In the genomic region with DNA sequence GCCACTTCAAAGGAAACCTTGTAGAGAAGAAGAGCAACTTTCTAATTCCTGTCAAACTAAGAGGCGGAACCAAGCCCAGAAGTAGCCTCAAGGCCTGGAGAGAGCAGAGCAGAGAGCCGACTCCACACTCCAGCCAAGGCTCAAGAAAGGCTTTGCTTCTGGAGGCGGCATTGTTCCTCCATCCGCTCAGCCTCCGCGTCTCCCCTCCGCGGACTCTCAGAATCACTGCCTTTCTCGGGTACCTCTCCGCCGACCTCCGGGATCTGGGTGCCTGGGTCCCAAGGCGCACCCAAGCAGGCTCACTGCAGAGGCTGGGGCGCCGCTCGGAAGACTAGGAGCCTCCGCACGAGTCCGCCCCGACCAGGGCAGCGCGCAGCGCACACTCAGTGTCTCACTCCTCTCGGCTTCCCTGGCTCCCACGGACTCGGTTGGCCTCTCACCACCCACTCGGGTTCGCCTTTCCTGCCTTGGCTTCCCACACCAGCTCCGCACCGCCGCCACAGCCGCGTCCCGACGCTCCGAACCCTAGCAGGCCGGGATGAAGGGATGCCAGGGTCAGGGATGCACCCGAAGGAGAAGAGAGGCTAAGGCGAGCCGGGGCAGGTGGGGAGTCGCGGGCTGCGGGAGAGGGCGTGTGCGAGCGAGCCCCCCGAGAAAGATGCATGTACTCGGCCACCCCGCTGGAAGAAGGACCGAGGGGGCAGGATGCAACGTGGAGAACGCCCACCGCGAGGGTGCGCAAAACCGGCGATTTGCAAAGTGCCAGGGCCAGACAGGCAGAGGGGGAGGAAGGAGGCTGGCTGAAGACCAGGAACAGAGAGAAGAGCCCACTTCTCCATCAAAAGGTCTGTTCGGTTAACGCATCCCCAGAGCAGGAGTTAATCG, we compare ENCODE assay signal across 8 mouse cellular contexts. TPM values are rescaled to one million over a fixed set of nuclear protein-coding genes. Genes with fewer than 3 reads are reported as not detected.
DNase-seq lines count a peak whose midpoint lies in the region; ATAC-seq and TF ChIP-seq lines count a peak whose summit lies in the region.

No protein-coding gene starts in this region.

- H3K9ac ChIP-seq in midbrain, postnatal 0 days (replicated peaks; ENCODE audit: low read length, poor library complexity, severe bottlenecking) = peak overlapping the region; percentile 92

- no peak for TF ChIP-seq POLR2A in lung, adult 2 months (IDR thresholded peaks at IDR 0.05; ENCODE audit: borderline replicate concordance, extremely low read depth, low read depth, low read length)

- no peak for DNase-seq in lung, adult 2 months
- no peak for DNase-seq in lung, postnatal 25 days (ENCODE audit: low spot score)
- peak; percentile 57 to 66 for DNase-seq in cerebellum, postnatal 14 days
- DNase-seq in frontal cortex, adult 2 months (ENCODE audit: extremely low spot score in 1 of 2, low spot score in 1 of 2) = peak; percentile 41 to 71
- peak; percentile 70 to 75 for DNase-seq in left cerebral cortex, adult 2 months (ENCODE audit: extremely low spot score in 1 of 2, low spot score in 2 of 2)
- DNase-seq in midbrain, postnatal 0 days (ENCODE audit: low spot score) = peak; percentile 71
- DNase-seq in thymus, adult 18-20 months = no peak

- H3K4me2 ChIP-seq in midbrain, postnatal 0 days (ENCODE audit: low read depth, low read length, poor library complexity, severe bottlenecking) = peak overlapping the region; percentile 80

- intact Hi-C loops in left cerebral cortex, adult 2 months (cut with DNase I) = loop anchor here (5.0 kb wide), 6 partner anchors 99 to 501 kb away; no protein-coding TSS in a partner anchor

- H3K27me3 ChIP-seq in midbrain, postnatal 0 days (ENCODE audit: insufficient read depth, low read length) = no peaks in the 10 kb centered on the region

- peak; percentile 76 for ATAC-seq in midbrain, postnatal 0 days (ENCODE audit: low FRiP score)
- no peak for ATAC-seq in megakaryocyte-erythroid progenitor cell, adult 5-6 weeks (replicated peaks; ENCODE audit: low FRiP score, low TSS enrichment, poor library complexity, severe bottlenecking)

- no peaks in the 10 kb centered on the region for H3K4me1 ChIP-seq in lung, adult 2 months (ENCODE audit: control insufficient read depth, insufficient read depth, low read length)
- peaks cover 6% of the 10 kb centered on the region; the same call in 1 of the 2 replicates for H3K4me1 ChIP-seq in midbrain, postnatal 0 days (ENCODE audit: insufficient read depth, low read length)

- WGBS in lung, adult 2 months = 2% methylated on average over 58 of the region's 60 CpGs
- under 1% methylated on average over 60 of the region's 60 CpGs for WGBS in midbrain, postnatal 0 days

- H3K4me3 ChIP-seq in lung, adult 2 months (replicated peaks; ENCODE audit: extremely low read depth, low read depth, low read length) = peak overlapping the region; percentile 5
- H3K4me3 ChIP-seq in left cerebral cortex, adult 2 months = peak overlapping the region; percentile 79
- peak overlapping the region; percentile 78 for H3K4me3 ChIP-seq in midbrain, postnatal 0 days (ENCODE audit: low read depth, low read length)

- no peaks in the 10 kb centered on the region for H3K36me3 ChIP-seq in midbrain, postnatal 0 days (ENCODE audit: insufficient read depth, low read length)

- H3K27ac ChIP-seq in left cerebral cortex, adult 2 months = peak overlapping the region; percentile 96
- peak overlapping the region; percentile 87 for H3K27ac ChIP-seq in midbrain, postnatal 0 days (ENCODE audit: low read depth, low read length)

- TF ChIP-seq CTCF in lung, adult 2 months (IDR thresholded peaks at IDR 0.05; ENCODE audit: insufficient read depth, low read length) = no peak
- no peak; the same call in 1 of the 2 replicates for TF ChIP-seq CTCF in left cerebral cortex, adult 2 months (IDR thresholded peaks at IDR 0.05)
- TF ChIP-seq CTCF in midbrain, postnatal 0 days (IDR thresholded peaks at IDR 0.05) = peak; percentile 54

- no peaks in the 10 kb centered on the region for H3K9me3 ChIP-seq in midbrain, postnatal 0 days (ENCODE audit: low read length)

RNA-seq across cellular contexts. Expression of a gene that starts 0.8 kb away (rescaled TPM):
- polyA plus RNA-seq in lung, adult 2 months (2012; rRNA removed) = 0.15 and 0.16 TPM in 2 replicates
- 24.2 and 27.6 TPM in 2 replicates for polyA plus RNA-seq in frontal cortex, adult 2 months (2012; rRNA removed)
- 100 to 1,000 TPM; 108 to 114 TPM for total RNA-seq in left cerebral cortex, adult 2 months (2021)
- 87.9 and 96.9 TPM in 2 replicates for total RNA-seq in midbrain, postnatal 0 days (2014; rRNA removed)
- polyA plus RNA-seq in midbrain, postnatal 0 days (2015; fragmentation: Nextera tagmentation; extraction: Ambion mirVana) = 39.9 and 40.8 TPM in 2 replicates
- total RNA-seq in megakaryocyte-erythroid progenitor cell, adult 5-6 weeks (2014; fragmentation: Nextera tagmentation) = not detected in 2 replicates
- not detected in 2 replicates for total RNA-seq in megakaryocyte-erythroid progenitor cell, adult 5-6 weeks (2017)

Comparison
In these comparisons a context has a peak if more than half of its experiments do, and no peak if none do; other contexts are left out.
1. DNase-seq: peak in cerebellum, postnatal 14 days (2 of 2), frontal cortex, adult 2 months (2 of 2), left cerebral cortex, adult 2 months (2 of 2) and midbrain, postnatal 0 days (single experiment); none in lung, adult 2 months (single experiment), lung, postnatal 25 days (single experiment) and thymus, adult 18-20 months (0 of 2).
2. H3K4me3 ChIP-seq: peak in every context shown above with its lines; median percentile 79 in left cerebral cortex, adult 2 months; 78 in midbrain, postnatal 0 days; 5 in lung, adult 2 months.
3. RNA of a gene that starts 0.8 kb away (total RNA-seq): 108 to 114 TPM in left cerebral cortex, adult 2 months and 87.9 to 96.9 TPM in midbrain, postnatal 0 days; not detected in megakaryocyte-erythroid progenitor cell, adult 5-6 weeks; every median in the first group is over 10 times any median in the second.